Mouse (Mus musculus) forebrain, embryonic 16.5 days (tissue): ENCODE measurements around the gene Mipol1. TPM values are rescaled to one million over a fixed set of nuclear protein-coding genes. Genes with fewer than 3 reads are reported as not detected.
A peak's percentile ranks its signal among the peaks of the same experiment; 100 is the strongest.

Experiments
- ATAC-seq: fragments of 200-750 bp; cut with Nextera tagmentation; 2 replicates; pipeline ENCODE4 v1.8.0; 2017; ENCODE audit warnings: mild to moderate bottlenecking, moderate library complexity
- H3K27ac ChIP-seq: fragments of 300-500 bp; sonication (generic); 2 replicates; pipeline ENCODE4 v1.5.1; 2014; ENCODE audit warnings: low read length, control low read depth
- H3K27me3 ChIP-seq: fragments of 300-500 bp; sonication (generic); replicated peaks from 2 replicates; pipeline ENCODE4 v1.6.1; 2014; ENCODE audit warnings: low read length; ENCODE audit not compliant: control insufficient read depth, insufficient read depth
- H3K36me3 ChIP-seq: fragments of 300-500 bp; sonication (generic); 2 replicates; pipeline ENCODE4 v1.6.1; 2014; ENCODE audit not compliant: control insufficient read depth, insufficient read depth
- H3K4me1 ChIP-seq: fragments of 300-500 bp; sonication (generic); replicated peaks from 2 replicates; pipeline ENCODE4 v1.6.1; 2014; ENCODE audit warnings: low read length; ENCODE audit not compliant: control insufficient read depth, insufficient read depth
- H3K4me2 ChIP-seq: fragments of 300-500 bp; sonication (generic); 2 replicates; pipeline ENCODE4 v1.6.1; 2014; ENCODE audit warnings: mild to moderate bottlenecking, low read length, control low read depth
- H3K4me3 ChIP-seq: fragments of 300-500 bp; sonication (generic); replicated peaks from 2 replicates; pipeline ENCODE4 v1.5.1; 2014; ENCODE audit warnings: mild to moderate bottlenecking, low read length, control low read depth
- H3K9ac ChIP-seq: fragments of 300-500 bp; sonication (generic); replicated peaks from 2 replicates; pipeline ENCODE4 v1.6.1; 2014; ENCODE audit warnings: low read depth, low read length, control low read depth
- H3K9me3 ChIP-seq: fragments of 300-500 bp; sonication (generic); 2 replicates; pipeline ENCODE4 v1.6.1; 2016; ENCODE audit warnings: low read length; ENCODE audit not compliant: control insufficient read depth
- WGBS: fragments of 180-500 bp; shearing (Covaris S2); extraction: QIAGEN DNeasy Blood & Tissue Kit; methylation state at CpG from one replicate; pipeline ENCODE4 v1.1.7; 2014; 5-methylcytosine and 5-hydroxymethylcytosine counted together
- polyA plus RNA-seq: library from polyadenylated mRNA; unstranded; fragments of >200 nt; fragmentation: Nextera tagmentation; extraction: Ambion mirVana; gene quantifications from 2 replicates; pipeline ENCODE4 v1.2.1, GENCODE M21; 2015

Mipol1 gene
- polyA plus RNA-seq, 1 experiment from 2014 or later = 6.6 TPM

GRCm38 (mm10) chr12:57545371-57546241, 315.4 kb downstream of the Mipol1 start:
- WGBS = under 1% methylated on average over 85 of the region's 106 CpGs
- peak; percentile 43 for ATAC-seq
- Histone ChIP-seq H3K27ac (no peak overlapping the region), H3K36me3 (no peaks in the 10 kb centered on the region), H3K4me3 (peak overlapping the region; percentile 45), H3K9me3 (no peaks in the 10 kb centered on the region), H3K4me1 (peaks cover 14% of the 10 kb centered on the region), H3K27me3 (peaks cover 84% of the 10 kb centered on the region), H3K4me2 (peak overlapping the region; percentile 71), H3K9ac (peak overlapping the region; percentile 41)

Other genes with a start within 250 kb of the Mipol1 start
- not detected in 2 replicates for gene Slc25a21, start 33.0 kb upstream of the Mipol1 start, polyA plus RNA-seq
- 39.2 and 46.6 TPM in 2 replicates for gene Prps1l3, start within 50 bp of the Mipol1 start, polyA plus RNA-seq